In genomic region chr10:41737245-41737644, GRCm38 (mm10) we compare ENCODE assay signal across 23 mouse cellular contexts. TPM values are rescaled to one million over a fixed set of nuclear protein-coding genes. Genes with fewer than 3 reads are reported as not detected.
"Had no signal": no experiment of that assay in that cellular context is flagged by ENCODE, and none has a peak within 500 bp of the region (broad histone marks: within the 10 kb centered on the region; RNA-seq: fewer than 3 reads in every experiment).

No protein-coding gene starts in this region.

- H3K27me3 ChIP-seq: limb, embryonic 12.5 days; limb, embryonic 15.5 days; lung, embryonic 15.5 days; megakaryocyte, embryonic 14.5 days; midbrain, embryonic 13.5 days; neural tube, embryonic 13.5 days; stomach, embryonic 15.5 days had no signal

- H3K27ac ChIP-seq: limb, embryonic 12.5 days; limb, embryonic 15.5 days; liver, embryonic 14.5 days; lung, embryonic 15.5 days; midbrain, embryonic 10.5 days; midbrain, embryonic 13.5 days; neural tube, embryonic 13.5 days; stomach, embryonic 15.5 days had no signal

- DNase-seq: kidney, postnatal 14 days; kidney, postnatal 4 days; left cerebral cortex, postnatal 4 days; lung, adult 18-20 months; lung, postnatal 10 days; lung, postnatal 36 days; retina, postnatal 1 day; right cerebral cortex, postnatal 25 days; spleen, adult 18-20 months; thymus, postnatal 25 days had no signal

- H3K4me1 ChIP-seq: limb, embryonic 12.5 days; limb, embryonic 15.5 days; lung, embryonic 15.5 days; megakaryocyte, embryonic 14.5 days; neural tube, embryonic 13.5 days; stomach, embryonic 15.5 days had no signal

- H3K9me3 ChIP-seq: limb, embryonic 12.5 days; limb, embryonic 15.5 days; lung, embryonic 15.5 days; midbrain, embryonic 10.5 days; midbrain, embryonic 13.5 days; neural tube, embryonic 13.5 days; stomach, embryonic 15.5 days had no signal

- H3K4me2 ChIP-seq: limb, embryonic 12.5 days; limb, embryonic 15.5 days; liver, embryonic 11.5 days; lung, embryonic 15.5 days; midbrain, embryonic 13.5 days; neural tube, embryonic 13.5 days; stomach, embryonic 15.5 days had no signal

- ATAC-seq: midbrain, embryonic 13.5 days; midbrain, embryonic 16.5 days had no signal

- H3K36me3 ChIP-seq: lung, embryonic 15.5 days; stomach, embryonic 15.5 days had no signal

- H3K4me3 ChIP-seq: limb, embryonic 12.5 days; limb, embryonic 15.5 days; lung, embryonic 15.5 days; megakaryocyte, embryonic 14.5 days; midbrain, embryonic 10.5 days; midbrain, embryonic 13.5 days; myocyte; neural tube, embryonic 13.5 days; stomach, embryonic 15.5 days had no signal

- H3K9ac ChIP-seq: limb, embryonic 12.5 days; limb, embryonic 15.5 days; liver, embryonic 14.5 days; lung, embryonic 15.5 days; midbrain, embryonic 13.5 days; neural tube, embryonic 13.5 days; stomach, embryonic 15.5 days had no signal

RNA-seq across cellular contexts. Expression of gene Ccdc162, which starts 20.8 kb away (rescaled TPM):
- total RNA-seq: monocyte, adult 5-6 weeks had no signal
